Comparison of ENCODE assay signal across 9 mouse cellular contexts in genomic region chr3:107594662-107595263, GRCm38 (mm10). TPM values are rescaled to one million over a fixed set of nuclear protein-coding genes. Genes with fewer than 3 reads are reported as not detected.
DNase-seq lines count a peak whose midpoint lies in the region; ATAC-seq and TF ChIP-seq lines count a peak whose summit lies in the region.
"Had no signal": no experiment of that assay in that cellular context is flagged by ENCODE, and none has a peak within 500 bp of the region (broad histone marks: within the 10 kb centered on the region; RNA-seq: fewer than 3 reads in every experiment).

Gene Alx3, plus strand, starts transcription at chr3:107595031.

- peak within 1 kb of the TSS; percentile 52 for H3K4me3 ChIP-seq in heart, embryonic 12.5 days
- no peak within 1 kb of the TSS for H3K4me3 ChIP-seq in bone marrow, adult 2 months (replicated peaks; ENCODE audit: control insufficient read depth, low read depth, low read length)
- H3K4me3 ChIP-seq in hindbrain, embryonic 13.5 days: peak within 1 kb of the TSS; percentile 33
- peak within 1 kb of the TSS; percentile 46 for H3K4me3 ChIP-seq in midbrain, embryonic 12.5 days

- no peak within 1 kb of the TSS for H3K27ac ChIP-seq in heart, embryonic 12.5 days (ENCODE audit: poor library complexity, severe bottlenecking)
- peak within 1 kb of the TSS; percentile 15; the same call in 1 of the 2 replicates for H3K27ac ChIP-seq in bone marrow, adult 2 months (ENCODE audit: control insufficient read depth, insufficient read depth, low read depth, low read length, poor library complexity)
- H3K27ac ChIP-seq in hindbrain, embryonic 13.5 days: no peak within 1 kb of the TSS
- no peak within 1 kb of the TSS for H3K27ac ChIP-seq in midbrain, embryonic 12.5 days (replicated peaks)

- peak within 1 kb of the TSS; percentile 88 for H3K4me2 ChIP-seq in heart, embryonic 12.5 days
- peak within 1 kb of the TSS; percentile 52 for H3K4me2 ChIP-seq in hindbrain, embryonic 13.5 days
- peak within 1 kb of the TSS; percentile 71 for H3K4me2 ChIP-seq in midbrain, embryonic 12.5 days (replicated peaks)

- H3K36me3 ChIP-seq in heart, embryonic 12.5 days: no peaks in the 10 kb centered on the region
- H3K36me3 ChIP-seq in hindbrain, embryonic 13.5 days: no peaks in the 10 kb centered on the region
- no peaks in the 10 kb centered on the region for H3K36me3 ChIP-seq in midbrain, embryonic 12.5 days

- H3K27me3 ChIP-seq in heart, embryonic 12.5 days (replicated peaks): peaks cover 86% of the 10 kb centered on the region
- peaks cover 94% of the 10 kb centered on the region for H3K27me3 ChIP-seq in hindbrain, embryonic 13.5 days
- H3K27me3 ChIP-seq in midbrain, embryonic 12.5 days: peaks cover 87% of the 10 kb centered on the region

- peak; percentile 16; the same call in 1 of the 2 replicates for ATAC-seq in heart, embryonic 12.5 days (ENCODE audit: insufficient number of reproducible peaks, low FRiP score)
- ATAC-seq in hindbrain, embryonic 13.5 days (ENCODE audit: low FRiP score): peak; percentile 30; the same call in 1 of the 2 replicates
- ATAC-seq in midbrain, embryonic 12.5 days (ENCODE audit: low FRiP score, low read depth): peak; percentile 23; the same call in 1 of the 2 replicates
- ATAC-seq in erythroblast, adult 5-6 weeks (replicated peaks; ENCODE audit: low FRiP score, poor library complexity, severe bottlenecking): no peak
- no peak for ATAC-seq in megakaryocyte, adult 5-6 weeks (ENCODE audit: poor library complexity, severe bottlenecking)

- no peak for TF ChIP-seq POLR2A in bone marrow, adult 2 months (IDR thresholded peaks at IDR 0.05; ENCODE audit: borderline replicate concordance, control insufficient read depth, low read depth, low read length)

- WGBS in heart, embryonic 12.5 days: 2% methylated on average over 46 of the region's 46 CpGs
- WGBS in bone marrow, adult 2 months: 2% methylated on average over 43 of the region's 46 CpGs
- under 1% methylated on average over 37 of the region's 46 CpGs for WGBS in hindbrain, embryonic 13.5 days
- 1% methylated on average over 45 of the region's 46 CpGs for WGBS in midbrain, embryonic 12.5 days

- DNase-seq in heart, postnatal 4 days: no peak
- no peak for DNase-seq in cerebellum, adult 9-10 months
- DNase-seq: gastrocnemius, postnatal 36 days had no signal

- H3K4me1 ChIP-seq in heart, embryonic 12.5 days (replicated peaks): peaks cover 11% of the 10 kb centered on the region
- H3K4me1 ChIP-seq in bone marrow, adult 2 months (ENCODE audit: control insufficient read depth, insufficient read depth, low read length): no peaks in the 10 kb centered on the region; the same call in 1 of the 2 replicates
- H3K4me1 ChIP-seq in hindbrain, embryonic 13.5 days (replicated peaks): peaks cover 15% of the 10 kb centered on the region
- peaks cover 21% of the 10 kb centered on the region for H3K4me1 ChIP-seq in midbrain, embryonic 12.5 days

- H3K9ac ChIP-seq in heart, embryonic 12.5 days: peak within 1 kb of the TSS; percentile 57
- peak within 1 kb of the TSS; percentile 59 for H3K9ac ChIP-seq in hindbrain, embryonic 13.5 days
- H3K9ac ChIP-seq in midbrain, embryonic 12.5 days (replicated peaks): peak within 1 kb of the TSS; percentile 50

- no peaks in the 10 kb centered on the region for H3K9me3 ChIP-seq in heart, embryonic 12.5 days (replicated peaks)
- H3K9me3 ChIP-seq in hindbrain, embryonic 13.5 days: no peaks in the 10 kb centered on the region
- no peaks in the 10 kb centered on the region for H3K9me3 ChIP-seq in midbrain, embryonic 12.5 days

- TF ChIP-seq CTCF in bone marrow, adult 2 months (IDR thresholded peaks at IDR 0.05; ENCODE audit: control insufficient read depth, insufficient read depth, low read length): no peak

RNA-seq across cellular contexts. Expression of gene Alx3, which starts in this region (rescaled TPM):
- polyA plus RNA-seq in heart, embryonic 12.5 days (2016; fragmentation: Nextera tagmentation; extraction: Ambion mirVana): 0.49 and 1.4 TPM in 2 replicates
- not detected for total RNA-seq in heart, postnatal 4 days (2021)
- not detected in 2 replicates for polyA plus RNA-seq in bone marrow, adult 2 months (2011; ENCODE audit: insufficient read depth, insufficient read length, low replicate concordance, missing spikeins)
- 0.31 and 0.62 TPM in 2 replicates for polyA plus RNA-seq in hindbrain, embryonic 13.5 days (2015; fragmentation: Nextera tagmentation; extraction: Ambion mirVana)
- polyA plus RNA-seq in midbrain, embryonic 12.5 days (2016; fragmentation: Nextera tagmentation; extraction: Ambion mirVana): 3.3 and 4.5 TPM in 2 replicates
- total RNA-seq in erythroblast, adult 5-6 weeks (2015; ENCODE audit: low replicate concordance): not detected in 2 replicates
- total RNA-seq in erythroblast, adult 5-6 weeks (2017; ENCODE audit: low replicate concordance): not detected in 2 replicates
- total RNA-seq in megakaryocyte, adult 5-6 weeks (2015): not detected in 2 replicates
- total RNA-seq in megakaryocyte, adult 5-6 weeks (2017): not detected in 2 replicates
- total RNA-seq: gastrocnemius, postnatal 36 days had no signal

Comparison
In these comparisons a context has a peak if more than half of its experiments do, and no peak if none do; other contexts are left out.
1. Peak in ATAC-seq, H3K4me3 ChIP-seq, H3K9ac ChIP-seq and H3K4me2 ChIP-seq in hindbrain, embryonic 13.5 days; RNA of the gene not detected or under 1 TPM.
2. ATAC-seq: peak in heart, embryonic 12.5 days (single experiment) and midbrain, embryonic 12.5 days (single experiment); none in erythroblast, adult 5-6 weeks (single experiment) and megakaryocyte, adult 5-6 weeks (single experiment).
3. Peak in every context shown above with its lines, with median percentiles within 50 percentile points of each other: H3K4me2 ChIP-seq and H3K9ac ChIP-seq.